Mouse (Mus musculus): ENCODE results near the gene Gm20388. TPM values are rescaled to one million over a fixed set of nuclear protein-coding genes. Genes with fewer than 3 reads are reported as not detected.

Gene Gm20388
- total RNA-seq, 1 experiment from 2014 or later = 35.7 TPM

GRCm38 (mm10) chr8:121200069-121200468 lies 1289.4 kb downstream of the Gm20388 start:
- ATAC-seq (replicated peaks; ENCODE audit: low read depth, poor library complexity, severe bottlenecking) = no peak

- ATAC-seq (replicated peaks; ENCODE audit: low read depth, poor library complexity, severe bottlenecking) = no peak
Measured at GRCm38 (mm10) chr8:121200979-121201378, 1290.3 kb downstream of the Gm20388 start.

GRCm38 (mm10) chr8:121201651-121202050 lies 1291.0 kb downstream of the Gm20388 start:
- ATAC-seq (replicated peaks; ENCODE audit: low read depth, poor library complexity, severe bottlenecking) = no peak

DNA sequence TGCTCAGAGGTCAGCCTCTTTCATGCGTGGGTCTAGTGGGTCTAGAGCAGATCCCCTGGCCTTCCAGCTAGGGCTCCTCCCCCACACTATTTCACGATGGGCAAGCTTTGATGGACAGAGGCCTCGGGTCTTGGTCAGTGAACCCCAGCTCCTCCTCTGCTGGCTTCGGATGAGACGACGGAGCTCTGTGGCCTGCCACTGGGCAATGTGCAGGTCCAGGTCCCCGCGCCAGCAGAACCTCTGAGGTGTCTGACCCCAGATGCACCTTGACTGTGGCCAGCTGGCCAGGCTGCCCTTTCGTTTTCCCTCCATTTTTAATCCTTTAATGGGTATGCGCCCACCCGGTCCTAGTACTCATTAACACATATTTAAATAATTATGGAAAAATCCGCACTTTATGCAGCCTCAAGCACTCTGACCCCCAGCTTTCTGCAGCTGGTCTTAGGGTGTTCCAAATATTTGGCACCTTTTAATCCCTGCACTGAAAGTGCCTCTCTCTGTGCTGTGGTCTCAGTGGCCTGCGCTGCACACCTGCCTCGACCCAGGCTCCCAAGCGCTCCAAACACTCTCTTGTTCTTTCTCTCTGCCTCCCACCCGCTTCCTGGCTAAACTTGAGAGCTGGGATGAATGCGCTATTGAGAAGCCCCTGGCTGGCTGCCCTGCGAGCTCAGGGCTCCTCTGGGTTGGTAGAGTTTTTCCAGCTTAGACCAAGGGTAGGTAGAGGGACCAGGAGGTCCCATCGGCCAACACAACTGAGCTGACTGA lies 1293.2 kb downstream of the Gm20388 start:
- no peak for ATAC-seq (replicated peaks; ENCODE audit: low read depth, poor library complexity, severe bottlenecking)

GRCm38 (mm10) chr8:121207171-121207570 lies 1296.5 kb downstream of the Gm20388 start:
- no peak for ATAC-seq (replicated peaks; ENCODE audit: low read depth, poor library complexity, severe bottlenecking)

- ATAC-seq (replicated peaks; ENCODE audit: low read depth, poor library complexity, severe bottlenecking) = no peak
Measured at GRCm38 (mm10) chr8:121210627-121211026, 1300.0 kb downstream of the Gm20388 start.

DNA sequence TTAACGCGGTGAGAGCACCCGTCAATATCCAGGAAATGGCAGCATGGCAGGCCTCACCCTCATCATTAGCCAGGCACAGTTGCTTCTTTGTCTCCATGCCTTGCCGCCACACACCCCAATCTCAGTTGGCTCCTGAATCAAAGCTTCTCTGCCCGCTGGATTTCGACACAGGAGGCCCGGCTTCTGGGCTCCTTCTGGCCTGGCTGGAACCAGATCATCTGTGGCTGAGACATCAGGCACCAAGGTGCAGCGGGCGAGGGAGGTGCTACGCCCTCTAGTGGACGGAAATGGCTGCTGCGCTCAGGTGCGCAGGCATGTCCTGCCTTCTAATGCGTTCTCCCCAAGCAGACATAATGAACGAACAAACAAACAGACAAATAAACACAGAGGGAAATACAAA lies 1302.6 kb downstream of the Gm20388 start:
- 0 out of 2 replicates have a peak, but pooled peaks have one; percentile 9 for ATAC-seq (replicated peaks; ENCODE audit: low read depth, poor library complexity, severe bottlenecking)

GRCm38 (mm10) chr8:121213651-121214050 lies 1303.0 kb downstream of the Gm20388 start:
- ATAC-seq (replicated peaks; ENCODE audit: low read depth, poor library complexity, severe bottlenecking) = 0 out of 2 replicates have a peak, but pooled peaks have one; percentile 50

DNA sequence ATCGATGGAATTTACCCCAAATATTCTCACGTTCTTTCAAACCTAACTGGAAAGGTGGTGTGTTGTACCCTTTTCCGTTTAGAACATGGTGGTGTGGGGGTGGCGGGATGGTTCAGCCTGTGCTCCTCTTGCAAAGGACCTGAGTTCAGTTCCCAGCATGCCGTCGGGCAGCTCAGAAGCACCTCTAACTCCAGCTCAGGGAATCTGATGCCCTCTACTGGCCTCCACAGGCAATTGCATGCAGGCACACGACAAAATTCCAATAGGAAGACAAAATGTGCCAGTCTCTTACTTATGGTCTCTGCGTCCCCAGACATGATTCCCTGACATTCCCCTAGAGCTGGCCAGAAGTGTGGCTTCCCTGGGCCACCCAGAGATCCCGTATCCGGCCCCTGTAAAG lies 1304.3 kb downstream of the Gm20388 start:
- no peak; the same call in 1 of the 2 replicates for ATAC-seq (replicated peaks; ENCODE audit: low read depth, poor library complexity, severe bottlenecking)

DNA sequence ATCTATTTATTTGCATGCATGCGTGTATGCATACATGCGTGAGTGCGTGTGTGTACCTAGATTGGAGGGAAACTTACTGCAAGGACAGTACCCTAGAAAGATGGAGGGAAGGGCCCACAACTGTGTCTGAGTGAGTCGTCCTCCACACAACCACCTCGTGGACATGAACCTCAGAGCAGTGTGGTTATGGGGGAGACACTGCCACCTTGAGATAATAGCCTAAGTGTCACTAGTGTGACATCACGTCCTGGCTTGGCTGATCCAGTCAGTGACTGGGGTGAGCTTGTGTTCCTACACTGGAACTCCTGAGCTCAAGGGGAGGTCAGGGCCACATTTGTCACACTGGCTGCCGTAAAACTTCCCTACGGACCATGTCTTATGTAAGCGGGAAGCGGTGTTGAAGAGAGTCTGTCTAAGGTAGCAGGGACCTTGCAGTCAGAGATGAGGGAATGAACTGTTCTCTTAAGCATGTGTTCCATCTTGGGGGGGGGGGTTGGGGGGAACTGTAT lies 1305.9 kb downstream of the Gm20388 start:
- peak; percentile 52 for ATAC-seq (replicated peaks; ENCODE audit: low read depth, poor library complexity, severe bottlenecking)

DNA sequence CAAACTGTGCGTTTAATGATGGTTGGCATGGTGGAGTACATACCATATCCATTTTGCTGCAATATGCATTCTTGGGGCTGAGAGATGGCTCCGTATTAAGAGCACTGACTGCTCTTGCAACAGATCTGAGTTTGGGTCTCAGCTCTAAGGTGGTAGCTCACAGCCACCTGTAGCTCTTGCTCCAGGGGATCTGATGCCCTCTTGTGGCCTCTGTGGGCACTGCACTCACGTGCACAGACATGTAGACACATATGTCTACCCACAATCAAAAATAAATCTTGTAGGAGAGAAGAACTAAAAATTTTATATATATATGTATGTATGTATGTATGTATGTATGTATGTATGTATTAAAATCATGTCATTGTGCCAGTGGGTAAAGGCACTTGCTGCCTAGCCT lies 1307.8 kb downstream of the Gm20388 start:
- no peak for ATAC-seq (replicated peaks; ENCODE audit: low read depth, poor library complexity, severe bottlenecking)

DNA sequence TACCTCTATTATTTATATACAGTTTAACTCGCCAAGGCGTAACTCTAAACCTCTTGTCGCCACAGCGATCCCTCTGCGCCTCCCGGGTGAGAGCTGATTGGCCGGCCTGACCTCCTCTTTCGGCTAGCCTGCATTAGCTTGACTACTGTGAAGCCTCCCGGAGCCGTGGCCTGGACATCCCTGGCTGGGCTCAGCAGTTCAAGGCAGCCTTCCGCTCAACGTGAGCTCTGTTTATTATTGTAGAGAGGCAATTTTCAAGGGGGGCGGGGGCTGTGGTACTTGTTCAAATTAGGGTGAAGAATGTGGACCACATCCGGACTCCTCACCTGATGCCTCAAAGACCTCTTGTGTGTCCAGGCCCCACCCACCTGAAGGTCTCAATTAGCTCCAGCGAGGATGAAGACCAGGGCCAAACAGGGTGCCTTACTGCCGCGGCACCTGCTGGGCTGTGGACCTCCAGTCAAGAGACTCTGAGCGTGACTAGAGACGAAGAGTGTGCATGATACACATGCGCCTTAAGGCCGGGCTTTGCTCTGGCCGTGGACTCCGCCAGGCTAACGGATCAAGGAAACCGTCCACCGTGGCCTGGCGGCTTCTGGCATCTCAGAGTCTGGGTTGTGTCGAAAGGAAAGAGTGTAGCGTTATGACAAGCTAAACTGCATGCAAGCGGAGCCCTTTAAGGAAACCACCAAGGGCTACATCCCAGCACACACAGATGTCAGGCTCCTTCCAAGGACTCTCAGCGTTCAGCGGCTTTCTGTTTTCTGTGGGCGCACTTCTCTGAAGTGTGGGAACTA lies 1309.7 kb downstream of the Gm20388 start:
- ATAC-seq (replicated peaks; ENCODE audit: low read depth, poor library complexity, severe bottlenecking) = no peak

DNA sequence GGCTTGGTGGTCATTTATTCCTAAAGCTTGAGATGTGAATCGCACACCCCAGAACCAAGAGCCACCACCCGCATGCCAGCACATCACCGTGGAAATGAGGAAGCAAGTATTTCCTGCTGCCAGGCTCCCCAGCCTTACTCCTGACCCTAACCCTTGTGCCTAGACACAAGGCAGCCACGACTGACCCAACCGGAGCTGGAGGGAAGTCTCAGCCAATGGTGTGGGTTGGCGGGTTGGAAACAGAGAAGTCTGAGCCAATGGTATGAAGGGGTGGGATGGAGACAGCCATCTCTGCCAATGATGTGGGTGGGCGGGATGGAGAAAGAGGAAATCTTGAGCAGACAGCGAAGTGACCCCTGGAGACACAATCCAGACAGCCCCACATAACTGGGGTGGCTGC lies 1314.1 kb downstream of the Gm20388 start:
- ATAC-seq (replicated peaks; ENCODE audit: low read depth, poor library complexity, severe bottlenecking) = peak; percentile 60

DNA sequence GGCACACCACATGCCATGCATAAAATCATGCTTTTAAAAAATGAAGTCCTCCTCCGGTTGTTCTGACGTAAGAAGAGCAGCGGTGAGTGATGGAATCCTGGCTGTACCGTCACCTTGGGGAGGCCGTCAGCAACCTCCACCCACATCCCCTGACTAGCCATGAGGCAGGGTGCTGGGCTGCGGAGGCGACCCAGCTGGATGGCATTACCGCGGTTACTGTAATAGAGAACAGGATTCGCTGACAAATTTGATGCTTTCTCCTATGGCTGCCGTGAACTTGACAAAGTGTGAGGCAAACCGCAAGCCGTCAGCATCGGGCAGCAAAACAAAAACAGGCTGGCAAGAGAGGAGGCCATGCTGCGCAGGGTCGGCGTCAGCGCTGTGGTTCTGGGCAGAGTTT lies 1317.1 kb downstream of the Gm20388 start:
- no peak for ATAC-seq (replicated peaks; ENCODE audit: low read depth, poor library complexity, severe bottlenecking)

- peak; percentile 47; the same call in 1 of the 2 replicates for ATAC-seq (replicated peaks; ENCODE audit: low read depth, poor library complexity, severe bottlenecking)
Measured at GRCm38 (mm10) chr8:121228892-121229291, 1318.3 kb downstream of the Gm20388 start.

DNA sequence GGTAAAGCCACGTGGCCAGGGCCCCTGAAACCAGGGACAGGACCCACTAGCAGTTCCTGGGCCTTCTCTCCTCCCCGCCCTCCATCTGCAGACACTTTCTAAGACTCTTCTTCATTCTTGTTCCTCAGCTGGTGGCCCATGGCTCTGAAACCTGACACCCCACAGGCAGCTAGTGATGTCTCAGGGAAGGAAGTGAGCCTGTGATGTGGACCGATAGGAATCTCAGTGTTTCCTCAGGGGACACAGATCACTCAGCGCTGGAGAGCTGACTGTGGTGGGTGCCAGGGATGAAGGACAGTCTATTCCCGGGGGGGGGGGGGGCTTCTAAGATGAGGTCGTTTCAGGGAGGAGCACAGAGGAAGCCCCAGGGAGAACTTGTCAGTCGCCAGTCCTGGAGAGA lies 1318.9 kb downstream of the Gm20388 start:
- ATAC-seq (replicated peaks; ENCODE audit: low read depth, poor library complexity, severe bottlenecking) = no peak

GRCm38 (mm10) chr8:121233196-121233595 lies 1322.6 kb downstream of the Gm20388 start:
- no peak for ATAC-seq (replicated peaks; ENCODE audit: low read depth, poor library complexity, severe bottlenecking)

- peak; percentile 77 for ATAC-seq (replicated peaks; ENCODE audit: low read depth, poor library complexity, severe bottlenecking)
Measured at GRCm38 (mm10) chr8:121234915-121235314, 1324.3 kb downstream of the Gm20388 start.

- ATAC-seq (replicated peaks; ENCODE audit: low read depth, poor library complexity, severe bottlenecking) = no peak
Measured at GRCm38 (mm10) chr8:121239640-121240039, 1329.0 kb downstream of the Gm20388 start.

DNA sequence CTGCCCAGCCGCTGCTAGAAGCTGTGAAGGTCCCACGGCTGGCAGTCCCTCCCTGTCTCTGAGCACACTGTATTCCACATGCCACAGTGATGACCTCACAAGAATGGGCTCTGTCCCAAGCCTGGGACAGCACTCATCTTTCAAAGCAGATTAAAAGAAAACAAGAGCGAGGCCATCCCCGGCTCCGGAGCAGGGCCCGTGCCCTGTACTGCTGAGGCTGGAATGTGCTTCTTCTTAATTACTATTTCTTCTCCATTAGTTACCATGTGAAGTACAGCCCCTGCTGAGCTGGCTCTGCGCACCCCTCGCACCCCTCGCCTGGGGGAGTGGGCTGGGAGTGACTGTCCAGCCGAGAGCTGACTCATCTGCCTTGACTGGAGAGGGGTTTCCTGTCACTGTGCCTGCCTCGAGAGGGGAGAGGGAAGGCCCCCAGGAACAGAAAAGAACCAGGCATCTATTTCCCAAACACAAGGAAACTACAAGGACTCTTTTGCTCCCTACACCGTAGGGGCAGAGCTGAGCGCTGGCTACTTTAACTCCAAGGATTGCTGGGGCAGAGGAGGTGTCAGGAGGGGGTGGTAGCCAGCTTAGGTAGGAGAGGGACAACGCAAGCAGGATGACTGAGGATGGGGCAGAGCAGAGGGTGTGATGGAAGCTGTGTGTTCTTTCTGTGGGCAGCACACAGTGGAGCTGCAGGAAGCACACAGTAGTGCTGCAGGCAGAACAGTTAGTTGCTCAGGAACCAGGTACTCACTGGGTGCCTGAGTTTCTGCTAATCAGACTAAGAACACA lies 1331.3 kb downstream of the Gm20388 start:
- no peak for ATAC-seq (replicated peaks; ENCODE audit: low read depth, poor library complexity, severe bottlenecking)

Data from common myeloid progenitor, adult 5-6 weeks (primary cell).